Comparison of ENCODE assay signal across 12 mouse cellular contexts in genomic region chr13:28880888-28881287, GRCm38 (mm10).
DNase-seq lines count a peak whose midpoint lies in the region; ATAC-seq lines count a peak whose summit lies in the region.
"Had no signal": no experiment of that assay in that cellular context is flagged by ENCODE, and none has a peak within 500 bp of the region (broad histone marks: within the 10 kb centered on the region; RNA-seq: fewer than 3 reads in every experiment).

No protein-coding gene starts in this region.

- DNase-seq in thymus, postnatal 14 days: peak; percentile 14
- DNase-seq in thymus, postnatal 10 days (ENCODE audit: low spot score in 2 of 2): no peak
- DNase-seq in midbrain, embryonic 10.5 days (ENCODE audit: low spot score): no peak
- DNase-seq in splenic B cell, adult 2 months (ENCODE audit: low read depth, low spot score): peak; percentile 36
- DNase-seq in frontal cortex, postnatal 36 days (ENCODE audit: low spot score in 2 of 2): no peak
- DNase-seq in adipocyte (ENCODE audit: low spot score): no peak
- DNase-seq: kidney, adult 9 months; right cerebral cortex, postnatal 25 days had no signal

- H3K4me1 ChIP-seq in forebrain, embryonic 15.5 days: peaks cover 79% of the 10 kb centered on the region
- H3K4me1 ChIP-seq in midbrain, embryonic 10.5 days: peaks cover 70% of the 10 kb centered on the region
- H3K4me1 ChIP-seq in intestine, embryonic 16.5 days (ENCODE audit: control insufficient read depth, insufficient read depth, low read length): peaks cover 3% of the 10 kb centered on the region; the same call in 1 of the 2 replicates

- ATAC-seq in forebrain, embryonic 15.5 days (replicated peaks): no peak
- ATAC-seq in intestine, embryonic 16.5 days: no peak

- WGBS in forebrain, embryonic 15.5 days: 61% methylated on average over 6 of the region's 6 CpGs
- 82% methylated on average over 6 of the region's 6 CpGs for WGBS in midbrain, embryonic 10.5 days
- WGBS in intestine, embryonic 16.5 days: 55% methylated on average over 6 of the region's 6 CpGs

- H3K4me2 ChIP-seq in forebrain, embryonic 15.5 days (replicated peaks): peak overlapping the region; percentile 67
- H3K4me2 ChIP-seq in intestine, embryonic 16.5 days (ENCODE audit: low read depth, low read length): no peak overlapping the region

- H3K27me3 ChIP-seq in forebrain, embryonic 15.5 days: no peaks in the 10 kb centered on the region
- H3K27me3 ChIP-seq in midbrain, embryonic 10.5 days (ENCODE audit: low read depth, poor library complexity, severe bottlenecking): peaks cover 4% of the 10 kb centered on the region
- peaks cover 2% of the 10 kb centered on the region; the same call in 1 of the 2 replicates for H3K27me3 ChIP-seq in splenic B cell, adult 2 months (ENCODE audit: control insufficient read depth, insufficient read depth, low read length, poor library complexity, severe bottlenecking)
- H3K27me3 ChIP-seq in intestine, embryonic 16.5 days (replicated peaks; ENCODE audit: control insufficient read depth, insufficient read depth, low read length): no peaks in the 10 kb centered on the region; the same call in 1 of the 2 replicates

- H3K9ac ChIP-seq in forebrain, embryonic 15.5 days (replicated peaks): peak overlapping the region; percentile 33; the same call in 1 of the 2 replicates
- H3K9ac ChIP-seq in intestine, embryonic 16.5 days (ENCODE audit: low read depth, low read length): no peak overlapping the region
- H3K9ac ChIP-seq: liver, embryonic 14.5 days had no signal

- no peaks in the 10 kb centered on the region for H3K9me3 ChIP-seq in forebrain, embryonic 15.5 days
- no peaks in the 10 kb centered on the region for H3K9me3 ChIP-seq in midbrain, embryonic 10.5 days (replicated peaks)
- no peaks in the 10 kb centered on the region for H3K9me3 ChIP-seq in intestine, embryonic 16.5 days (ENCODE audit: control insufficient read depth, low read length)

- H3K36me3 ChIP-seq in forebrain, embryonic 15.5 days: no peaks in the 10 kb centered on the region
- H3K36me3 ChIP-seq in midbrain, embryonic 10.5 days: peaks cover 49% of the 10 kb centered on the region
- no peaks in the 10 kb centered on the region for H3K36me3 ChIP-seq in splenic B cell, adult 2 months (ENCODE audit: control insufficient read depth, insufficient read depth, low read length, poor library complexity, severe bottlenecking)
- no peaks in the 10 kb centered on the region for H3K36me3 ChIP-seq in intestine, embryonic 16.5 days (ENCODE audit: control insufficient read depth, insufficient read depth, low read length)

- H3K27ac ChIP-seq in forebrain, embryonic 15.5 days (replicated peaks): no peak overlapping the region
- no peak overlapping the region for H3K27ac ChIP-seq in midbrain, embryonic 10.5 days (replicated peaks)
- no peak overlapping the region for H3K27ac ChIP-seq in intestine, embryonic 16.5 days (ENCODE audit: low read length)
- H3K27ac ChIP-seq: left cerebral cortex, adult 2 months; liver, embryonic 14.5 days had no signal

- H3K4me3 ChIP-seq in forebrain, embryonic 15.5 days: peak overlapping the region; percentile 79
- H3K4me3 ChIP-seq in midbrain, embryonic 10.5 days: peak overlapping the region; percentile 75; the same call in 1 of the 2 replicates
- no peak overlapping the region for H3K4me3 ChIP-seq in intestine, embryonic 16.5 days (ENCODE audit: low read length)
- H3K4me3 ChIP-seq: left cerebral cortex, adult 2 months had no signal

Comparison
In these comparisons a context has a peak if more than half of its experiments do, and no peak if none do; other contexts are left out.
1. DNase-seq: peak in thymus, postnatal 14 days (single experiment) and splenic B cell, adult 2 months (single experiment); none in thymus, postnatal 10 days (0 of 2), midbrain, embryonic 10.5 days (single experiment), frontal cortex, postnatal 36 days (0 of 2) and adipocyte (single experiment).